Mouse (Mus musculus) brown adipose tissue, adult 24 weeks (tissue): ENCODE measurements around the gene Crybg2. TPM values are rescaled to one million over a fixed set of nuclear protein-coding genes. Genes with fewer than 3 reads are reported as not detected.

Experiments used
- H3K27ac ChIP-seq: fragments of 200-500 bp; replicated peaks from 2 replicates; pipeline ENCODE4 v1.5.1; 2012; ENCODE audit warnings: low read depth, mild to moderate bottlenecking, low read length
- H3K4me1 ChIP-seq: fragments of 200-500 bp; 2 replicates; pipeline ENCODE4 v1.6.1; 2012; ENCODE audit warnings: low read length, mixed read lengths; ENCODE audit not compliant: control insufficient read depth, insufficient read depth, insufficient read length
- H3K4me3 ChIP-seq: fragments of 200-500 bp; 2 replicates; pipeline ENCODE4 v1.5.1; 2012; ENCODE audit warnings: low read depth, mild to moderate bottlenecking, low read length, moderate library complexity; ENCODE audit not compliant: insufficient read depth
- polyA plus RNA-seq: library from polyadenylated mRNA; stranded (reverse); fragments of >200 nt; gene quantifications from 2 replicates; pipeline ENCODE4 v1.2.4, GENCODE M21; 2012; ENCODE audit not compliant: missing spikeins, insufficient read depth, insufficient read length

The Crybg2 gene
- polyA plus RNA-seq, 1 experiment, result not detected

- H3K4me1 ChIP-seq, result no peaks in the 10 kb centered on the region
- H3K27ac ChIP-seq, result no peak overlapping the region
- H3K4me3 ChIP-seq, result no peak overlapping the region
Observed at GRCm38 (mm10) chr4:134068793-134069580, 8.4 kb downstream of the Crybg2 start.

- peaks cover 4% of the 10 kb centered on the region; the same call in 1 of the 2 replicates for H3K4me1 ChIP-seq
- no peak overlapping the region for H3K27ac ChIP-seq
- H3K4me3 ChIP-seq, result no peak overlapping the region
Observed at GRCm38 (mm10) chr4:134078694-134079093, 18.1 kb downstream of the Crybg2 start.

GRCm38 (mm10) chr4:134080674-134081073, 20.1 kb downstream of the Crybg2 start:
- H3K4me1 ChIP-seq, result peaks cover 4% of the 10 kb centered on the region; the same call in 1 of the 2 replicates
- H3K27ac ChIP-seq, result no peak overlapping the region
- H3K4me3 ChIP-seq, result no peak overlapping the region

- Histone ChIP-seq H3K4me3 (peak overlapping the region; percentile 48), H3K4me1 (peaks cover 4% of the 10 kb centered on the region; the same call in 1 of the 2 replicates), H3K27ac (no peak overlapping the region)
Observed at GRCm38 (mm10) chr4:134081730-134082386, 21.2 kb downstream of the Crybg2 start.

GRCm38 (mm10) chr4:134082460-134082859, 21.8 kb downstream of the Crybg2 start:
- Histone ChIP-seq H3K4me1 (peaks cover 4% of the 10 kb centered on the region; the same call in 1 of the 2 replicates), H3K27ac (no peak overlapping the region), H3K4me3 (no peak overlapping the region)

GRCm38 (mm10) chr4:134084999-134085398, 24.4 kb downstream of the Crybg2 start:
- Histone ChIP-seq H3K27ac (no peak overlapping the region), H3K4me1 (peaks cover 4% of the 10 kb centered on the region; the same call in 1 of the 2 replicates), H3K4me3 (no peak overlapping the region)

- no peak overlapping the region for H3K4me3 ChIP-seq
- no peaks in the 10 kb centered on the region for H3K4me1 ChIP-seq
- H3K27ac ChIP-seq, result no peak overlapping the region
Observed at GRCm38 (mm10) chr4:134087412-134087811, 26.8 kb downstream of the Crybg2 start.

GRCm38 (mm10) chr4:134089029-134089428, 28.4 kb downstream of the Crybg2 start:
- Histone ChIP-seq H3K27ac (no peak overlapping the region), H3K4me1 (no peaks in the 10 kb centered on the region), H3K4me3 (no peak overlapping the region)

- Histone ChIP-seq H3K27ac (no peak overlapping the region), H3K4me3 (no peak overlapping the region), H3K4me1 (no peaks in the 10 kb centered on the region)
Observed at GRCm38 (mm10) chr4:134090521-134091224, 30.1 kb downstream of the Crybg2 start.

GRCm38 (mm10) chr4:134091225-134091529, 30.6 kb downstream of the Crybg2 start:
- H3K4me1 ChIP-seq, result no peaks in the 10 kb centered on the region
- no peak overlapping the region for H3K27ac ChIP-seq
- H3K4me3 ChIP-seq, result no peak overlapping the region

GRCm38 (mm10) chr4:134092382-134093288, 32.0 kb downstream of the Crybg2 start:
- no peaks in the 10 kb centered on the region for H3K4me1 ChIP-seq
- H3K4me3 ChIP-seq, result no peak overlapping the region

GRCm38 (mm10) chr4:134094004-134094564, 33.5 kb downstream of the Crybg2 start:
- no peaks in the 10 kb centered on the region for H3K4me1 ChIP-seq
- peak overlapping the region; percentile 39 for H3K4me3 ChIP-seq
- H3K27ac ChIP-seq, result 0 out of 2 replicates have a peak overlapping the region, but pooled peaks have one; percentile 31

More at GRCm38 (mm10) chr4:134092382-134093288, 32.0 kb downstream of the Crybg2 start:
- H3K27ac ChIP-seq, result no peak overlapping the region

- Histone ChIP-seq H3K4me3 (peak within 1 kb of the TSS; percentile 39), H3K4me1 (no peaks in the 10 kb centered on the region), H3K27ac (peak within 1 kb of the TSS; percentile 31)
Observed at GRCm38 (mm10) chr4:134094923-134095547, 34.4 kb downstream of the Crybg2 start, which contains the start of gene Cd52. Gene Cd52, minus strand, starts transcription at chr4:134095082.

GRCm38 (mm10) chr4:134096120-134096519, 35.5 kb downstream of the Crybg2 start:
- Histone ChIP-seq H3K4me1 (no peaks in the 10 kb centered on the region), H3K27ac (no peak overlapping the region), H3K4me3 (no peak overlapping the region)
